Mouse (Mus musculus): ENCODE data around the gene Angptl2.

Angptl2 gene

GRCm38 (mm10) chr2:33228077-33228476, 12.2 kb downstream of the Angptl2 start:
- ATAC-seq (ENCODE audit: insufficient number of reproducible peaks, low FRiP score, low TSS enrichment) = no peak

- no peak for ATAC-seq (ENCODE audit: insufficient number of reproducible peaks, low FRiP score, low TSS enrichment)
Measured at GRCm38 (mm10) chr2:33228551-33228950, 12.7 kb downstream of the Angptl2 start.

GRCm38 (mm10) chr2:33230701-33231100, 14.8 kb downstream of the Angptl2 start:
- ATAC-seq (ENCODE audit: insufficient number of reproducible peaks, low FRiP score, low TSS enrichment) = no peak

GRCm38 (mm10) chr2:33231788-33232187, 15.9 kb downstream of the Angptl2 start:
- ATAC-seq (ENCODE audit: insufficient number of reproducible peaks, low FRiP score, low TSS enrichment) = no peak

- ATAC-seq (ENCODE audit: insufficient number of reproducible peaks, low FRiP score, low TSS enrichment) = no peak
Measured at GRCm38 (mm10) chr2:33232782-33233570, 17.1 kb downstream of the Angptl2 start.

GRCm38 (mm10) chr2:33233856-33234255, 18.0 kb downstream of the Angptl2 start:
- no peak for ATAC-seq (ENCODE audit: insufficient number of reproducible peaks, low FRiP score, low TSS enrichment)

- peak; percentile 52; the same call in 1 of the 2 replicates for ATAC-seq (ENCODE audit: insufficient number of reproducible peaks, low FRiP score, low TSS enrichment)
Measured at GRCm38 (mm10) chr2:33234848-33235247, 19.0 kb downstream of the Angptl2 start.

GRCm38 (mm10) chr2:33237581-33237980, 21.7 kb downstream of the Angptl2 start:
- no peak for ATAC-seq (ENCODE audit: insufficient number of reproducible peaks, low FRiP score, low TSS enrichment)

- no peak for ATAC-seq (ENCODE audit: insufficient number of reproducible peaks, low FRiP score, low TSS enrichment)
Measured at GRCm38 (mm10) chr2:33244880-33245279, 29.0 kb downstream of the Angptl2 start.

GRCm38 (mm10) chr2:33245350-33245749, 29.5 kb downstream of the Angptl2 start:
- no peak for ATAC-seq (ENCODE audit: insufficient number of reproducible peaks, low FRiP score, low TSS enrichment)

- no peak for ATAC-seq (ENCODE audit: insufficient number of reproducible peaks, low FRiP score, low TSS enrichment)
Measured at GRCm38 (mm10) chr2:33246841-33247240, 31.0 kb downstream of the Angptl2 start.

- no peak for ATAC-seq (ENCODE audit: insufficient number of reproducible peaks, low FRiP score, low TSS enrichment)
Measured at GRCm38 (mm10) chr2:33248549-33248948, 32.7 kb downstream of the Angptl2 start.

- ATAC-seq (ENCODE audit: insufficient number of reproducible peaks, low FRiP score, low TSS enrichment) = no peak
Measured at GRCm38 (mm10) chr2:33249922-33250633, 34.2 kb downstream of the Angptl2 start.

- ATAC-seq (ENCODE audit: insufficient number of reproducible peaks, low FRiP score, low TSS enrichment) = no peak
Measured at GRCm38 (mm10) chr2:33252751-33253150, 36.9 kb downstream of the Angptl2 start.

GRCm38 (mm10) chr2:33253572-33254190, 37.8 kb downstream of the Angptl2 start:
- ATAC-seq (ENCODE audit: insufficient number of reproducible peaks, low FRiP score, low TSS enrichment) = no peak

- no peak for ATAC-seq (ENCODE audit: insufficient number of reproducible peaks, low FRiP score, low TSS enrichment)
Measured at GRCm38 (mm10) chr2:33254318-33254985, 38.6 kb downstream of the Angptl2 start.

- ATAC-seq (ENCODE audit: insufficient number of reproducible peaks, low FRiP score, low TSS enrichment) = peak; percentile 57
Measured at GRCm38 (mm10) chr2:33256769-33257537, 41.1 kb downstream of the Angptl2 start.

GRCm38 (mm10) chr2:33260772-33261171, 44.9 kb downstream of the Angptl2 start:
- no peak for ATAC-seq (ENCODE audit: insufficient number of reproducible peaks, low FRiP score, low TSS enrichment)

- ATAC-seq (ENCODE audit: insufficient number of reproducible peaks, low FRiP score, low TSS enrichment) = no peak
Measured at GRCm38 (mm10) chr2:33261475-33261874, 45.6 kb downstream of the Angptl2 start.

- ATAC-seq (ENCODE audit: insufficient number of reproducible peaks, low FRiP score, low TSS enrichment) = no peak
Measured at GRCm38 (mm10) chr2:33265793-33266192, 49.9 kb downstream of the Angptl2 start.

Data from cerebellum, adult (tissue).